Mouse (Mus musculus): ENCODE results near the gene Plk3. TPM values are rescaled to one million over a fixed set of nuclear protein-coding genes. Genes with fewer than 3 reads are reported as not detected.

The Plk3 gene
- polyA plus RNA-seq, 1 experiment from 2014 or later: 2.0 TPM

DNA sequence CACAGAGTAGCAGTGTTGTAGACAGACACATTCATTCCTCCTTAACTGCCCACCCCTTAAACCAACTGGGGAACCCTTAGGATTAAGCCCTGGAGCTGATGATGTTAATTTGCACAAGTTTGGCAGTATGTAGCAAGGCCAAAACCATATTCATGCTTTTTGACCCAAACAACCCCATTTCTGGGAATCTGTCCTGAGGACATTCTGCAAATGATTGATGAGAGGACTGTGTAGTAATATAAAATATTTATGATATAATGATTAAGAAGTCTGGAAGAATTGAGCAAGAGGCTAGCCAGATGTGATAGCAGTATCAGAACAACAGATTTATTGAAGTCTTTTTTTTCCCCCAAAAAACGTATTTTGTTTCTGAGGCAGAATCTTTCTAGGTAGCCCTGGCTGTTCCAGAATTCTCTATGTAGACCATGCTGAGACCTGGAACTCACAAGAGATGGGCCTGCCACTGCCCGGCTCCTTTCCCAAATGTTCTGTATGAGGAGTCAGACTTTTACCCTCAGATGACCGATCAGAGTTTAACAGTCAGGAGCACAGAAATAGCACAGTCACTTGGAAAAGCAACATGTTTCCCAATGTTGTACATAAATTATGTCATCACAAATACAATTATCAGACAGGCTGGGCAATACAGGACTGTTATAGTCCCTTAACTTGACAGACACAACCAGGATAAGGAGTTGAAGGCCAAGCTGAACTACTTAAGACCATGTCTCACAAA is 39.0 kb downstream of the Plk3 start:
- no peak for DNase-seq (ENCODE audit: low spot score)
- no peak overlapping the region for H3K4me2 ChIP-seq (ENCODE audit: low read depth, severe bottlenecking)
- peaks cover 6% of the 10 kb centered on the region; the same call in 1 of the 2 replicates for H3K4me1 ChIP-seq (ENCODE audit: control insufficient read depth, insufficient read depth, low read length)
- H3K36me3 ChIP-seq (ENCODE audit: control insufficient read depth, insufficient read depth, low read length): no peaks in the 10 kb centered on the region
- no peaks in the 10 kb centered on the region for H3K27me3 ChIP-seq (ENCODE audit: control insufficient read depth, insufficient read depth, low read length)
- no peaks in the 10 kb centered on the region for H3K9me3 ChIP-seq (ENCODE audit: control insufficient read depth, low read length)
- H3K27ac ChIP-seq (replicated peaks; ENCODE audit: low read depth, low read length): no peak overlapping the region; the same call in 1 of the 2 replicates
- H3K4me3 ChIP-seq (ENCODE audit: low read depth, low read length): no peak overlapping the region
- no peak for ATAC-seq (ENCODE audit: insufficient number of reproducible peaks, low FRiP score, low TSS enrichment, low read depth)
- 76% methylated on average over 3 of the region's 3 CpGs for WGBS
- H3K9ac ChIP-seq (ENCODE audit: low read length): no peak overlapping the region

GRCm38 (mm10) chr4:117090586-117090985 is 43.2 kb downstream of the Plk3 start:
- Histone ChIP-seq H3K4me2 (ENCODE audit: low read depth, severe bottlenecking) (no peak overlapping the region), H3K36me3 (ENCODE audit: control insufficient read depth, insufficient read depth, low read length) (peaks cover 2% of the 10 kb centered on the region; the same call in 1 of the 2 replicates), H3K27me3 (ENCODE audit: control insufficient read depth, insufficient read depth, low read length) (no peaks in the 10 kb centered on the region), H3K9ac (ENCODE audit: low read length) (no peak overlapping the region), H3K4me3 (ENCODE audit: low read depth, low read length) (no peak overlapping the region), H3K4me1 (ENCODE audit: control insufficient read depth, insufficient read depth, low read length) (0 out of 2 replicates have a peak, but pooled peaks cover under 1% of the 10 kb centered on the region), H3K27ac (replicated peaks; ENCODE audit: low read depth, low read length) (no peak overlapping the region), H3K9me3 (ENCODE audit: control insufficient read depth, low read length) (no peaks in the 10 kb centered on the region)
- DNase-seq (ENCODE audit: low spot score) (no peak), ATAC-seq (ENCODE audit: insufficient number of reproducible peaks, low FRiP score, low TSS enrichment, low read depth) (no peak)
- WGBS: 86% methylated on average over 7 of the region's 7 CpGs

GRCm38 (mm10) chr4:117087948-117088640 is 45.7 kb downstream of the Plk3 start:
- DNase-seq (ENCODE audit: low spot score) (no peak), ATAC-seq (ENCODE audit: insufficient number of reproducible peaks, low FRiP score, low TSS enrichment, low read depth) (no peak)
- Histone ChIP-seq H3K4me1 (ENCODE audit: control insufficient read depth, insufficient read depth, low read length) (no peaks in the 10 kb centered on the region), H3K27ac (replicated peaks; ENCODE audit: low read depth, low read length) (no peak overlapping the region), H3K4me2 (ENCODE audit: low read depth, severe bottlenecking) (no peak overlapping the region), H3K4me3 (ENCODE audit: low read depth, low read length) (no peak overlapping the region), H3K9ac (ENCODE audit: low read length) (no peak overlapping the region), H3K9me3 (ENCODE audit: control insufficient read depth, low read length) (no peaks in the 10 kb centered on the region), H3K27me3 (ENCODE audit: control insufficient read depth, insufficient read depth, low read length) (no peaks in the 10 kb centered on the region), H3K36me3 (ENCODE audit: control insufficient read depth, insufficient read depth, low read length) (peaks cover 2% of the 10 kb centered on the region; the same call in 1 of the 2 replicates)
- WGBS: 67% methylated on average over 7 of the region's 7 CpGs

Small RNA genes lying within 50 kb of the gene (microRNA-seq; reads per million reads assigned to microRNA genes)
- gene Gm22398: not detected

Other genes starting within 250 kb of the Plk3 start
- 121 and 129 TPM in 2 replicates for gene Urod, start 139.6 kb downstream of the Plk3 start, polyA plus RNA-seq (2014; fragmentation: Nextera tagmentation; extraction: Ambion mirVana)
- 6.7 and 9.9 TPM in 2 replicates for gene Hectd3, start 138.6 kb downstream of the Plk3 start, polyA plus RNA-seq (2014; fragmentation: Nextera tagmentation; extraction: Ambion mirVana)
- 53.5 and 57.2 TPM in 2 replicates for gene Eif2b3, start 114.6 kb downstream of the Plk3 start, polyA plus RNA-seq (2014; fragmentation: Nextera tagmentation; extraction: Ambion mirVana)
- 6.1 and 6.3 TPM in 2 replicates for gene Ptch2, start 37.9 kb downstream of the Plk3 start, polyA plus RNA-seq (2014; fragmentation: Nextera tagmentation; extraction: Ambion mirVana)
- gene Btbd19, start 8.2 kb downstream of the Plk3 start, polyA plus RNA-seq (2014; fragmentation: Nextera tagmentation; extraction: Ambion mirVana): 4.1 and 4.5 TPM in 2 replicates
- not detected in 2 replicates for gene Tctex1d4, start 7.2 kb downstream of the Plk3 start, polyA plus RNA-seq (2014; fragmentation: Nextera tagmentation; extraction: Ambion mirVana)
- 1,072 and 1,111 TPM in 2 replicates for gene Rps8, start 22.3 kb upstream of the Plk3 start, polyA plus RNA-seq (2014; fragmentation: Nextera tagmentation; extraction: Ambion mirVana)
- gene Kif2c, start 48.7 kb upstream of the Plk3 start, polyA plus RNA-seq (2014; fragmentation: Nextera tagmentation; extraction: Ambion mirVana): 125 and 136 TPM in 2 replicates
- gene Tmem53, start 118.0 kb upstream of the Plk3 start, polyA plus RNA-seq (2014; fragmentation: Nextera tagmentation; extraction: Ambion mirVana): 9.7 and 11.6 TPM in 2 replicates
- 0.12 TPM in 1 of 2 replicates, not detected in the other for gene Armh1, start 118.2 kb upstream of the Plk3 start, polyA plus RNA-seq (2014; fragmentation: Nextera tagmentation; extraction: Ambion mirVana)